Mouse (Mus musculus) heart, embryonic 15.5 days (tissue): ENCODE data around the gene Nup188. TPM values are rescaled to one million over a fixed set of nuclear protein-coding genes. Genes with fewer than 3 reads are reported as not detected.

Experiments used
- ATAC-seq: fragments of 200-750 bp; cut with Nextera tagmentation; replicated peaks from 2 replicates; pipeline ENCODE4 v1.8.0; 2017; ENCODE audit warnings: low read depth, moderate TSS enrichment; ENCODE audit not compliant: insufficient number of reproducible peaks, insufficient read depth, low FRiP score
- H3K27ac ChIP-seq: fragments of 300-500 bp; sonication (generic); 2 replicates; pipeline ENCODE4 v1.5.1; 2015; ENCODE audit warnings: mild to moderate bottlenecking, inconsistent platforms
- H3K27me3 ChIP-seq: fragments of 300-500 bp; sonication (generic); 2 replicates; pipeline ENCODE4 v1.6.1; 2015; ENCODE audit warnings: inconsistent platforms
- H3K36me3 ChIP-seq: fragments of 300-500 bp; sonication (generic); 2 replicates; pipeline ENCODE4 v1.6.1; 2015; ENCODE audit warnings: mild to moderate bottlenecking, inconsistent platforms
- H3K4me1 ChIP-seq: fragments of 300-500 bp; sonication (generic); replicated peaks from 2 replicates; pipeline ENCODE4 v1.6.1; 2015; ENCODE audit warnings: inconsistent platforms
- H3K4me2 ChIP-seq: fragments of 300-500 bp; sonication (generic); 2 replicates; pipeline ENCODE4 v1.6.1; 2015; ENCODE audit warnings: inconsistent platforms, mild to moderate bottlenecking, moderate library complexity
- H3K4me3 ChIP-seq: fragments of 300-500 bp; sonication (generic); 2 replicates; pipeline ENCODE4 v1.5.1; 2015; ENCODE audit warnings: mild to moderate bottlenecking, inconsistent platforms
- H3K9ac ChIP-seq: fragments of 300-500 bp; sonication (generic); 2 replicates; pipeline ENCODE4 v1.6.1; 2015; ENCODE audit warnings: mild to moderate bottlenecking, inconsistent platforms
- H3K9me3 ChIP-seq: fragments of 300-500 bp; sonication (generic); replicated peaks from 2 replicates; pipeline ENCODE4 v1.6.1; 2016; ENCODE audit warnings: inconsistent platforms
- WGBS: fragments of 180-500 bp; shearing (Covaris S2); methylation state at CpG from one replicate; pipeline ENCODE4 v1.1.7; 2015; ENCODE audit warnings: mixed read lengths; 5-methylcytosine and 5-hydroxymethylcytosine counted together
- polyA plus RNA-seq: library from polyadenylated mRNA; unstranded; fragments of >200 nt; fragmentation: Nextera tagmentation; extraction: Ambion mirVana; gene quantifications from 2 replicates; pipeline ENCODE4 v1.2.1, GENCODE M21; 2015

The Nup188 gene
- polyA plus RNA-seq, 1 experiment from 2014 or later, result 15.8 TPM

DNA sequence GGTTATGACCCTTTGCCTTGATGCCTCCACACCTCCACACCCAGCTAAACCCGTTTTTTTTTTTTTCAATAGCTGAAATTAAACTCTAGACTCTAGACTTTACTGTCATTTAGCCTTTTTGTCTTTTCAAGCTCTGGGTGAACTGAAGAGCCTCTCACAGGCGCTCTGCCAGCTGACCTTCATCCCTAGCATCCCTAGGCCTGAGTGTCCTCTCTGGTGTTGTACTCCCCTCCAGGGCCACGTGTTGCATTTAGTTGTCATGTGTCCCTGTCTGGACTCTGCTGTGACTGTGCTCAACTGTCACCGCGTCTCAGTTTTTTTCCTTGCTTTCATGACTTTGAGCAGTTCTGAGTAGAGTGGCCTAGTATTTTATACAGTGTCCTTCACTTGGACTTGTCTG is 13.8 kb downstream of the Nup188 start:
- Histone ChIP-seq H3K9ac (no peak overlapping the region), H3K36me3 (peaks cover 67% of the 10 kb centered on the region), H3K9me3 (no peaks in the 10 kb centered on the region), H3K4me3 (no peak overlapping the region), H3K27ac (no peak overlapping the region), H3K27me3 (no peaks in the 10 kb centered on the region), H3K4me1 (no peaks in the 10 kb centered on the region), H3K4me2 (no peak overlapping the region)
- WGBS, result 85% methylated on average over 5 of the region's 5 CpGs
- ATAC-seq, result no peak

DNA sequence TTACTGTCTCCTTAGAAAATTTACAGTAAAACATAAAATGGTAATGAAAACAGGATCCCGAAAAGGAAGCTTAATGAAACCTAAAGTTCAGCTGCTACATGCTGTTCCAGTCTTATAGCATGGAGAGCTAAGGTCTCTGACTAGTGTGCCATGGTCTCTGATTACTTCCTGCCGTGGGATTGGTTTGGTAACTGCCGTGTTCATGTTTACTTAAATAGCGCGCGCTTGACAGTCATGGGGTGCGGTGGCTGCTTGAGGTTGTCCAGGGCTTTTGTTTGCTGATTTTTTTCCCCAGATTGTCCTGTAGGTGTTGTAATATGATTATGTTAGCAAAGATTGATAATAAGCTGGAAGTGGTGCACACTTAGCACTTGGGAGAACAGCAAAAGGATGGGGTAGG is 19.9 kb downstream of the Nup188 start:
- no peak overlapping the region for H3K9ac ChIP-seq
- no peak overlapping the region for H3K4me3 ChIP-seq
- H3K9me3 ChIP-seq, result no peaks in the 10 kb centered on the region
- no peaks in the 10 kb centered on the region for H3K4me1 ChIP-seq
- no peak for ATAC-seq
- no peak overlapping the region for H3K4me2 ChIP-seq
- H3K27me3 ChIP-seq, result no peaks in the 10 kb centered on the region
- 91% methylated on average over 7 of the region's 7 CpGs for WGBS
- peaks cover 87% of the 10 kb centered on the region for H3K36me3 ChIP-seq
- H3K27ac ChIP-seq, result no peak overlapping the region

DNA sequence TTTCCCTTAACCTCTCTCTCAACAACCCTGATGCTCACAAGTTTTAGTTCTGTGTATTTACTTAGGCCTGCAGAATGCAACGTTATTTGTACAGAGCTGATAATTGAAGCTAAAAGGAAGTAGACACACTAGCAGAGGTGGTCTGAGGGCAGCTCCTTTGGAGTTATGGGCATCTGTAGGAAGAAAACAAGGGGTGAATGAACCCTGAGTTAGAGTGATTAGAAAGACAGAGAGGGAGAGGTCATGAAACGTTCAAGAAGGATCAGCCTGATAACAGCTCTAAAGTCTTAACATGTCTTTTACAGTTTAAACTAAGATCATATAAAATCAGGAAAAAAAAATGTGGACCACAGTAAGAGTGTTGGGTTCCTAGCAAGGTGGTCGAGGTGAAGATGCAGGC is 23.2 kb downstream of the Nup188 start:
- H3K4me1 ChIP-seq, result no peaks in the 10 kb centered on the region
- no peak overlapping the region for H3K4me2 ChIP-seq
- no peaks in the 10 kb centered on the region for H3K9me3 ChIP-seq
- no peaks in the 10 kb centered on the region for H3K27me3 ChIP-seq
- H3K4me3 ChIP-seq, result no peak overlapping the region
- 81% methylated on average over 3 of the region's 3 CpGs for WGBS
- no peak for ATAC-seq
- no peak overlapping the region for H3K27ac ChIP-seq
- H3K36me3 ChIP-seq, result peaks cover 92% of the 10 kb centered on the region
- no peak overlapping the region for H3K9ac ChIP-seq

DNA sequence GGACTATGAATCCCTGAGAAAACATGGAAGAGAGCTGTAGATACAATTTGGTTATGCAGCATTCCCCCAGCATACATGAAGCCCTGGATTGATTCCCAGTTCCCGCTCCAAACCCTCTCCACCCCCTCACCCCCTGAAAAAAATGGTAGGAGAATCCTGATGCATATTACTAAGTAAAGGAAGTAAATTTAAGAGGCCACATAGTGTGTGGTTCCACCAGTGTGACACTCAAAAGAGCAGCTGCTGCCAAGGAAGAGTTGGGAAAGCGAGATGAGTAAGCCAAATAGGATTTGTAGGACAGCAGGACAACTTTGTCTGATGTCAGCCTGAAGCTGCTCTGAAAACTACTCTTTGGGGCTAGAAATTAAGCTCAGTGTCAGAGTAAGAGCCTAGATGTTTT is 25.3 kb downstream of the Nup188 start:
- no peaks in the 10 kb centered on the region for H3K4me1 ChIP-seq
- no peak overlapping the region for H3K9ac ChIP-seq
- H3K9me3 ChIP-seq, result no peaks in the 10 kb centered on the region
- 94% methylated on average over 2 of the region's 2 CpGs for WGBS
- no peak overlapping the region for H3K4me2 ChIP-seq
- H3K27me3 ChIP-seq, result no peaks in the 10 kb centered on the region
- no peak for ATAC-seq
- no peak overlapping the region for H3K4me3 ChIP-seq
- H3K36me3 ChIP-seq, result peaks cover 91% of the 10 kb centered on the region
- no peak overlapping the region for H3K27ac ChIP-seq

DNA sequence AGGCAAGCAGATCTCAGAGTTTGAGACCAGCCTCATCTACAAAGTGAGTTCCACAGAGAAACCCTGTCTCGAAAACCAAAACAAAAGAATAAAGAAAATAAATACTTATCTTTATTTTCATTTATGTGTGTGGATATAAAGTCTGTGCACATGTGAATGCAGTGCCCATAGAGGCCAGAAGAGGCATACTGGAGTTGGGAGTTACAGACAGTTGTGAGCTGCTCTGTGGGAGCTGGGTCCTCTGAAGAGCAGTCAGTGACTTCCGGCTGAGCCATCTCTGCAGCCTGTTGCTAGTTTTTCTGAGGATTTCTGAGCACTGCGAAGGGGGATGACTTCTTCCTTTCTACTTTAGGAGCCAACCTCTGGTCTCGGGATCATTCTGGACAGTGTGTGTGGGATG is 29.9 kb downstream of the Nup188 start:
- H3K9me3 ChIP-seq, result no peaks in the 10 kb centered on the region
- no peak for ATAC-seq
- H3K4me2 ChIP-seq, result no peak overlapping the region
- H3K36me3 ChIP-seq, result peaks cover 82% of the 10 kb centered on the region
- no peak overlapping the region for H3K27ac ChIP-seq
- no peaks in the 10 kb centered on the region for H3K27me3 ChIP-seq
- H3K4me1 ChIP-seq, result no peaks in the 10 kb centered on the region
- no peak overlapping the region for H3K9ac ChIP-seq
- H3K4me3 ChIP-seq, result no peak overlapping the region
- 92% methylated on average over 4 of the region's 4 CpGs for WGBS

DNA sequence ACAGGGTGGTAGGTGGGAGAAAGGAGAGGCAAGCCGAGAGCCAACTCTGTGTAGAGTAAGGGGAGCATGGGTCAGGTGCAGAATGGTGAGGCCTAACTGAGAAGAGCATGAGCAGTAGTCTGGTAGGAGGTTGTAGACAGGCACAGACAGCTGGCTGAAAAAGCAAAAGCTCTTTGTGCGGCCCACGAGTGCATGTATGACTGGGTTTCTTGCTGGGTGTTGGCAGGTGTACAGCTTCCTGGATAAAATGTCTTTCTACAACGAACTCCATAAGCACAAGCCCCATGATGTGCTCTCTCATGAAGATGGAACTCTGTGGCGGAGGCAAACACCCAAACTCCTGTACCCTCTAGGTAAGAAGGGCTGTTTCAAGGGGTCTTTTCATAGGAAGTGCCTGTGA is 30.8 kb downstream of the Nup188 start:
- WGBS, result 93% methylated on average over 5 of the region's 5 CpGs
- Histone ChIP-seq H3K4me3 (no peak overlapping the region), H3K9me3 (no peaks in the 10 kb centered on the region), H3K9ac (no peak overlapping the region), H3K27ac (no peak overlapping the region), H3K36me3 (peaks cover 84% of the 10 kb centered on the region), H3K27me3 (no peaks in the 10 kb centered on the region), H3K4me1 (no peaks in the 10 kb centered on the region), H3K4me2 (no peak overlapping the region)
- ATAC-seq, result no peak

DNA sequence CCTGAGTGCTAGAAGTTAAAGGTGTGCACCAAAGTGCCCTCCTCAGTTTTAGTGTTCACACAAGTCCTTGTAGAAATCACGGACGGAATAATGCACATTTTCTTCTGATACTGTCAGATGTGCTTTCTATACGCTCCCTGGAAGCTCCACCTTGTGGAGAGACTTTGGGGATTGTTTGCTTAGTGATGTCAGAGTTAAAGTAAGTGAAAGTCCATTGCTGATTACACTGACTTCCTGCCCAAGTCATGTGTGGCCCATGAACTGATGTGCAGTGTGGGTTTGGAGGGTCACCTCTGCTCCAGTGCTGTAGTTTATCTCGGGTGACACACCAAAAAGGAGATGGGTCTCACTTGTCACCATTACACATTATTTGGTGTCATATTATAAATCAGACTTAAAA is 33.1 kb downstream of the Nup188 start:
- Histone ChIP-seq H3K4me2 (no peak overlapping the region), H3K27me3 (no peaks in the 10 kb centered on the region), H3K4me3 (no peak overlapping the region), H3K9ac (no peak overlapping the region), H3K36me3 (peaks cover 84% of the 10 kb centered on the region), H3K27ac (no peak overlapping the region), H3K9me3 (no peaks in the 10 kb centered on the region), H3K4me1 (no peaks in the 10 kb centered on the region)
- no peak for ATAC-seq
- 78% methylated on average over 4 of the region's 4 CpGs for WGBS

DNA sequence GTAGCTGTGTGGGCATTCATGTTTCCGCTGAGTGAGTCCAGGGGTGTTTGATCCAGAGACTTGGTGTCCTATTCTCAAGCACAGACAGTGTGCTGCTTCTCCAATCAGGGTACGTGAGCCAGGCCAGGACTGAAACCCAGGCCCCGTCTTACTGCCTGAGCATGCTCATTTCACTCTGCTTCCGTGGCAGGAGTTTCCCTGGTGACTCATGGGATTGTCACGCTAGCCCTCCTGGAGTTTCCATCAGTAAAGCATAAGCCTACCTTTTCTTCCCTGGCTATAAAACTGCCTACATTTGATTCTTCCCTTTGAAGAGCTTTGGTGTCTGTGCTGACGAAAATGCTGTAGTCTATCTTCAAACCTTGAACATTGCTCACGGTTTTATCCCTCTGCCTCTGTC is 36.9 kb downstream of the Nup188 start:
- ATAC-seq, result no peak
- Histone ChIP-seq H3K4me3 (no peak overlapping the region), H3K27ac (no peak overlapping the region), H3K4me1 (no peaks in the 10 kb centered on the region), H3K9me3 (no peaks in the 10 kb centered on the region), H3K9ac (no peak overlapping the region), H3K4me2 (no peak overlapping the region), H3K27me3 (no peaks in the 10 kb centered on the region), H3K36me3 (peaks cover 80% of the 10 kb centered on the region)
- WGBS, result 89% methylated on average over 7 of the region's 7 CpGs

DNA sequence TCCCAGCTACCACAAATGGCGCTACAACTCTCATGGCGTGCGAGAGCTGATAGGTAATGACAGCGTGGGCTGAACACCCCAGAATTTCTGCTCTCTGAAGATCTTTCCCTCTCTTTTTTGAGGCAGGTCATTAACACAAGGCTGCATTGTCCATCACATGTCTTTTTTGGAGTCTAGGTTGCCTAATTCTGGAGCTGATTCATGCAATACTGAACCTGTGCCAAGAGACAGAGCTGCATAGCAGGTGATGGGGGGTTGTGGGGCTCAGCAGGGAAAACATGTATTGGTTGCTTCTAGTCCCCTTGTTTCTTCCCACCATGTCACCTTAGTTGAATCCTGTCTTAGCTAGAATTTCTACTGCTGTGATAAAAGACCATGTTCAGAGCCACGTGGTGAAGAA is 39.1 kb downstream of the Nup188 start:
- peaks cover 90% of the 10 kb centered on the region for H3K36me3 ChIP-seq
- H3K27me3 ChIP-seq, result no peaks in the 10 kb centered on the region
- H3K27ac ChIP-seq, result no peak overlapping the region
- no peak for ATAC-seq
- H3K4me1 ChIP-seq, result no peaks in the 10 kb centered on the region
- WGBS, result 94% methylated on average over 5 of the region's 5 CpGs
- H3K4me2 ChIP-seq, result no peak overlapping the region
- no peak overlapping the region for H3K4me3 ChIP-seq
- H3K9me3 ChIP-seq, result no peaks in the 10 kb centered on the region
- H3K9ac ChIP-seq, result no peak overlapping the region

DNA sequence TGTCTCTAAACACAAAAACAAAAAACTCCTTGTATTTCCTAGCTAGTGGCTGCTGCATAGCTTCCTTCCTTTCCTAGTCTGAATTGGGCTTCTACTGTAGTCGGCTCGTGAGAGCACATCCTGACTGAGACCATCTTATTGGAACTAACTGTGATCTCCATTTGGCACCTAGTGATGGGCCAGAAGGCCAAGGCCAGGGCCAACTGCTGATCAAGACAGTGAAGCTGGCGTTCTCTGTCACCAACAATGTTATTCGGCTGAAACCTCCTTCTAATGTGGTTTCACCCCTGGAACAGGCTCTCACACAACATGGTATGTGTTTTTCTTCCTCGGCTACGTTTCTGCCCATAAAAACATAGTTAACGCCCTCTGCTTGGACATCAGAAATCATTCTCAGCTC is 41.1 kb downstream of the Nup188 start:
- Histone ChIP-seq H3K4me1 (no peaks in the 10 kb centered on the region), H3K27ac (no peak overlapping the region), H3K27me3 (no peaks in the 10 kb centered on the region), H3K9me3 (no peaks in the 10 kb centered on the region), H3K36me3 (peaks cover 90% of the 10 kb centered on the region), H3K9ac (no peak overlapping the region), H3K4me2 (no peak overlapping the region), H3K4me3 (no peak overlapping the region)
- ATAC-seq, result no peak
- WGBS, result 90% methylated on average over 7 of the region's 7 CpGs

DNA sequence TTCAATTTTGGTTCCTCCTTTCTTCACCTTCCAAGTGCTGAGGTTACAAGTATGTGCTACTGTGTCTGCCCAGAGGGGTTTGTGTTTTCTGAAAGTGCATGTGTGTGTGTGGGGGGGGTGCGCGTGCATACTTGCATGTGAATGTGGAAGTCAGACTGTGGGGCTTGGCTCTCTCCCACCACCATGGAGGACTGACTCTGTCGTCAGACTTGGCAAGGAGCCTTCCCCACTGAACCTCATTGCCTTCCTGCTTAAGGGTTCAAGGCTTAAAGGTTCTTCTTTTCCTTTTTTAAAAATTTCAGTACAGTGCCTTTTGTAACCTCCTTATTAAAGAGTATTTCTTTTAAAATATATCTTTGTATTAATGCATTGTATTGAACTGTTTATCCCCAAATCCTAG is 42.6 kb downstream of the Nup188 start:
- Histone ChIP-seq H3K4me1 (no peaks in the 10 kb centered on the region), H3K4me2 (no peak overlapping the region), H3K36me3 (peaks cover 90% of the 10 kb centered on the region), H3K4me3 (no peak overlapping the region), H3K9ac (no peak overlapping the region), H3K27me3 (no peaks in the 10 kb centered on the region), H3K27ac (no peak overlapping the region), H3K9me3 (no peaks in the 10 kb centered on the region)
- 86% methylated on average over 3 of the region's 3 CpGs for WGBS
- no peak for ATAC-seq

DNA sequence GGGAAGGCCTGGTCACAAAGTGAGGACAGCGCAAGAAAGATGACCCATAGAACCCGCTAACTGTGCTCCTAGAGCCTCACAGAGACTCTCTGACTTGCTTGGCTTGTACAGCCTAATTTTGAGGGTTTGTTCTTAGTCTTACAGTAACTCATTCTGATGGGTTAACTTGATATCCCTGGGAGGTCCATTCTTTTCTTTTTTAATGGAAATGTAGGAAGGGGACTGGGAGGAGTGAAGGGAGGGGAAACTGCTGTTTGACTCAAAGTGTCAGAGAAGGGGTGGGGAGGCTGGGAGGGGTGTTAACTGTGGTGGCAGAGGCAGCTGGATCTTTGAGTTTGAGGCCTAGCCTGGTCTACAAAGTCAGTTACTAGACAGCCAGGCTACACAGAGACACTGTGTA is 49.1 kb downstream of the Nup188 start:
- H3K4me3 ChIP-seq, result no peak overlapping the region
- no peaks in the 10 kb centered on the region for H3K27me3 ChIP-seq
- no peaks in the 10 kb centered on the region for H3K9me3 ChIP-seq
- H3K27ac ChIP-seq, result no peak overlapping the region
- no peaks in the 10 kb centered on the region for H3K4me1 ChIP-seq
- WGBS, result 91% methylated on average over 2 of the region's 2 CpGs
- H3K9ac ChIP-seq, result no peak overlapping the region
- H3K36me3 ChIP-seq, result peaks cover 85% of the 10 kb centered on the region
- no peak for ATAC-seq
- no peak overlapping the region for H3K4me2 ChIP-seq
